Mouse (Mus musculus) hematopoietic stem cell, adult 5-6 weeks (primary cell): ENCODE results near the gene Hist1h4h. TPM values are rescaled to one million over a fixed set of nuclear protein-coding genes. Genes with fewer than 3 reads are reported as not detected.
"Not testable (repeated sequence)": the region's sequence is repeated elsewhere in the genome, so short reads cannot be mapped to it uniquely, and the experiment has no call there.

Experiments
- ATAC-seq, 2 experiments: fragments of 125-278 bp in 1 of 2; replicated peaks in 1 of 2; 2 replicates each; pipeline ENCODE4 v1.8.0; 2016 to 2017; ENCODE audit warnings: inconsistent platforms in 2 of 2, mild to moderate bottlenecking in 2 of 2, moderate number of reproducible peaks in 2 of 2, low read depth in 1 of 2, moderate TSS enrichment in 1 of 2; ENCODE audit not compliant: low FRiP score in 2 of 2, poor library complexity in 2 of 2, severe bottlenecking in 2 of 2, insufficient read depth in 1 of 2, low TSS enrichment in 1 of 2
- total RNA-seq: library from RNA; stranded (forward); fragments of 172-1452, 232-1000 nt; gene quantifications from 2 replicates; pipeline ENCODE4 v1.2.3, GENCODE M21; 2017

The Hist1h4h gene
- total RNA-seq, 1 experiment from 2014 or later, result 427 TPM

GRCm38 (mm10) chr13:23542999-23543607, 12.3 kb downstream of the Hist1h4h start, which contains the start of gene Hist1h2bh:
Gene Hist1h2bh (minus strand): TSS chr13:23543392.
- peak; percentile 95 to 97 for ATAC-seq

GRCm38 (mm10) chr13:23543965-23544786, 13.3 kb downstream of the Hist1h4h start, which contains the start of gene Hist1h3f:
Gene Hist1h3f (plus strand): TSS chr13:23544052.
- peak; percentile 77 to 86 for ATAC-seq

GRCm38 (mm10) chr13:23544787-23545120, 13.9 kb downstream of the Hist1h4h start:
- peak; percentile 13 to 14; a peak in 2 of 4 replicates for ATAC-seq

GRCm38 (mm10) chr13:23546694-23547093, 15.8 kb downstream of the Hist1h4h start:
- ATAC-seq, result no peak

GRCm38 (mm10) chr13:23550761-23551145, 19.9 kb downstream of the Hist1h4h start:
- no peak for ATAC-seq

GRCm38 (mm10) chr13:23551146-23551834, 20.4 kb downstream of the Hist1h4h start, which contains the start of gene Hist1h4f:
Gene Hist1h4f (minus strand): TSS chr13:23551648.
- ATAC-seq, result peak; percentile 62 to 74

- no peak for ATAC-seq
Observed at GRCm38 (mm10) chr13:23551931-23552914, 21.4 kb downstream of the Hist1h4h start.

GRCm38 (mm10) chr13:23552962-23553361, 22.1 kb downstream of the Hist1h4h start, which contains the start of gene Hist1h1d:
Gene Hist1h1d (plus strand): TSS chr13:23553262.
- ATAC-seq, result no peak

GRCm38 (mm10) chr13:23554393-23554792, 23.5 kb downstream of the Hist1h4h start:
- no peak for ATAC-seq

- ATAC-seq, result peak; percentile 51 to 63
Observed at GRCm38 (mm10) chr13:23554925-23555838, 24.3 kb downstream of the Hist1h4h start.

- peak; percentile 51 to 56 for ATAC-seq
Observed at GRCm38 (mm10) chr13:23555839-23556416, 25.1 kb downstream of the Hist1h4h start.

- ATAC-seq, result no peak
Observed at GRCm38 (mm10) chr13:23556906-23557305, 26.1 kb downstream of the Hist1h4h start.

GRCm38 (mm10) chr13:23560699-23561098, 29.8 kb downstream of the Hist1h4h start:
- not testable (repeated sequence) for ATAC-seq

- peak in 1 of 2 experiments; percentile 38; a peak in 3 of 4 replicates for ATAC-seq
Observed at GRCm38 (mm10) chr13:23561531-23561882, 30.7 kb downstream of the Hist1h4h start.

- peak; percentile 89 to 94 for ATAC-seq
Observed at GRCm38 (mm10) chr13:23561883-23562659, 31.2 kb downstream of the Hist1h4h start, which contains the start of gene Hist1h3e. Gene Hist1h3e (minus strand): TSS chr13:23562369.
